Mouse (Mus musculus) heart, postnatal 4 days (tissue): ENCODE results near the gene Nphp1. TPM values are rescaled to one million over a fixed set of nuclear protein-coding genes. Genes with fewer than 3 reads are reported as not detected.

Experiments
- DNase-seq: peaks from one replicate; pipeline ENCODE4 v3.0.0; 2021
- total RNA-seq, 2 experiments: library from RNA; stranded (reverse); gene quantifications; 2 replicates each; pipeline ENCODE4 v1.2.3; 2021

The Nphp1 gene
- total RNA-seq, result 10 to 100 TPM; 13.9 to 14.2 TPM

DNA sequence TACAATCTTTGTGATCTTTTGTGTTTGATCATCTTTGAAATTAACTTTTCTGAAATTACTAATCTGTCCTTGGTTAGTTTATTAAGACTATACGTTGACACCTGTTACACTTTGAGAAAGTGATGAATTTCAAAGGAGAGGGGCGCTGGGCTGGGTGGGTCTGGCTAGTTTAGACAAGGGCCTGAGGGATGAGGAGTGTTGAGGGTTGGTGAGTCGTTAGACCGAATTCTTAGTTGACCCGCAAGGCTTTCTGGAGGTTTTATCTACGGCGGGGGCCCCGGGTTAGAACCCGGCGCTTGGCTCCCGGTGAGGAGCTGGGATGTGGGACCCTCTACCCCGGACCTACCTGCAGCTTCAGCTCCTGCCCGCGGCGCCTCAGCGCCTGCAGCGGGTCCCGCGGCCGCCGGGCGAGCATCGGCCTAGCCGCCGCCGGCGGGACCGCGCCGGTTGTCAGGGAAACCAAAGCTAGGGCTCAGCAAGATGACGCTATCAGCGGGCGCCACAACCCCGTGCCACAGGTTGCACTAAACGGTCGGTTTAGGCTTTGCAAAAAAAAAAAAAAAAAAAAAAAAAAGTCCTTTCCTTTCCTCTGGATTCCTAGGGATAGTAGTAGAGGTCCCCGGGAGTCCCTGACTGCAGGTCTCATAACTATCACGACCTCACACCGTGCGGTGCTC lies at the start of gene Nphp1:
Nphp1 (minus strand) TSS at position 458 of the 677 bp plus-strand sequence.
- peak; percentile 84 for DNase-seq

DNA sequence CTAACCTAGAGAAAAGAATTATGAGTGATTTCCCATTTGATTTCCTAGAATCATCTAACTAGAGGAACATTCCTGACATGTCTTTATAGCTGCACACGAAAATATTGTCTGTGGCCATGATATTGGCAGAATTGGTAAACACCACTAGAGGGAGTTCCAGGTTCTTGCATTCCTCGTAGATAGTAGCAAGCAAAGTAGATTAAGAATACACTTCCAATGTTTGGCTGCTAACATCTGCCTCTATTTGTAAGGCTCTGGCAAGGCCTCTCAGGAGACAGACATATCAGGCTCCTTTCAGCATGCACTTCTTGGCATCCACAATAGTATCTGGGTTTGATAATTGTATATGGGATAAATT lies 44.1 kb upstream of the Nphp1 start:
- no peak for DNase-seq

- DNase-seq, result no peak
These were observed 43.6 kb upstream of the Nphp1 start for GRCm38 (mm10) chr2:127832103-127832832.

DNA sequence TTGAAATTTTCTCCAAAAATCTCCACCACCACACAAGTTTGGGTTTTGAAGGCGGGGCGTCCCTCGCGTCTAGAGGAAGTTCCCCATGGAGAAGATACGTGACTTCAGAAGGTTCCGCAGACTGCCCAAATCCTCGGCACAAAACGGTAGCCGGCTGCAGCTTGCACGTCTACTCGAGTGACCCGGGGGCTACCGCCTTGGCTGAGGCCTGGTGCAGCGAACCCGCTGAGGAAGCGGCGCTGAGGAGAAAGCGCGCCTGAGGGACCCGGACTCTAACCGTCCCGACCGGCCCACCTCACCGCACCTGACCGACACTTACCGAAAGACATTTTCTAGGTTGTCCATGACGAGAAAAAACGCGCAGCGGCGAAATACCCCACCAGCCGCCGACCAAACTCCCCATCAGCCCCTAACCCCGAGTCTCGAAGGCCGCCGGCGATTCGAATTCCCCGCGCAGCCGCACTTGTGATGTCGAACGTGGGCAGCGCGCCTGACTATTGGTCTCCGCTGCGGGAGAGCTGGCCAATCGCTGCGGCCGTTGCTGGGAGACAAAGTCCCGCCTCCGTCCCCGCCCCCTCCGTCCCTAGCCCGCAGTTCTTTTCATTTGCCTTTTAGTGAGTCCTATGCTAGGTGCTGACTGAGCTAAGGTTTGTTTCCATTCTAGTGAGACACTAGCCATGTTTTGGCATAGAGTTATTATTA lies 42.9 kb upstream of the Nphp1 start, which contains the start of gene Bub1:
Bub1 (minus strand) TSS at position 465 of the 702 bp plus-strand sequence.
- DNase-seq, result peak; percentile 96

DNA sequence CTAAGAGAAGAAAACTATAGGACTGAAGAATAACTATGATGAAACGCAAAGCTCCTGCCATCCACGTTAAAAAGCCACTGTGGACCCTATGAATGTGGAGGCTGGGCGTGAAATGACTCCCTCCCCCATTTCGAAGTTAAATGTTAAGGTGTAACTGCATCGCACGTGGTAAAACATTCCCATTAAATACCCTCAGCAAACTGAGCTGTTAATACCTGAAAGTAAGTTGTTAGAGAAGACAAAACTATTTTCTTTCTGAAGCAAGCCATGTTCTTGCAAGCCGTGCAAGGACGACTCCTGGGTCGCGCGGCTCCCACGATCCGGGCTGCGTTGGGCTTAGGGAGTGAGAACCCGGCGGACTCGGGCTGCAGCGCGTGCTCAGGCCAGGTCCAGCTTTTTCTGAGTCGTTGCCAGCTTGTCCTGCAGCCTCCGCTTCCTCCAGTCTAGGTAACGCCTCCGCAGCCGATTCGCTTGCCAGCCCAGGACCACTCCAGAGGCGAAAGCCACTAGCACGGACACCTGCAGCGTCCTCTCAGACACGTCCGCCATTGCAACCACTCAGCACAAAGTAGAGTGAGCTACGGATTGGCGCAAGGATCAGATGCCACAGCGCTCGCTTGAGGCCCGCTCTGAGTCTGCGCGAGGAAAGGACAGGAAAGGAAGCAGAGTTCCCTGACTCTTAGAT lies 3.4 kb upstream of the Nphp1 start, which contains the start of gene Mtln:
Mtln (minus strand) TSS at position 570 of the 685 bp plus-strand sequence.
- DNase-seq, result peak; percentile 86

- DNase-seq, result no peak
These were observed 1.1 kb upstream of the Nphp1 start for GRCm38 (mm10) chr2:127789651-127790270.

- DNase-seq, result no peak
These were observed 441 bp upstream of the Nphp1 start for GRCm38 (mm10) chr2:127789138-127789537.

- DNase-seq, result no peak
These were observed 1.5 kb downstream of the Nphp1 start for GRCm38 (mm10) chr2:127787226-127787625.

DNA sequence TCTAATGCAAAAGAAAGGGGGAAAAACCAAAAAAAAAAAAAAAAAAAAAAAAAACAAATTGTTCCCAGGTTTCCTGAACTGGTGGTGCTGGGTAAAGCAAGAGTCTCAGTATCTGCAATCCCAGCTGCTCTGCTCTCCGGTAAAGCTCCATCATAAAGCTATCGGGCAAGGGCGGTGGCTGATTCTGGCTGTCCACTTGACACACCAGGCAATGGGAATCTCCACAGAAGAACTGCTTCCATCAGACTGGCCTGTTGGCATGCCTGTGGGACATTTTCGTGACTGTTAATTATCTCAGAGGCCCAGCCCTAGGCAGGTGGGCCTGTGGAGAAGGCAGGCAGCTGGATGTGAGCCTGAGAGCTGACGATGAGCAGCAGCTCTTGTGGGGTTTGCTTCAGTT lies 10.2 kb downstream of the Nphp1 start:
- no peak for DNase-seq

DNA sequence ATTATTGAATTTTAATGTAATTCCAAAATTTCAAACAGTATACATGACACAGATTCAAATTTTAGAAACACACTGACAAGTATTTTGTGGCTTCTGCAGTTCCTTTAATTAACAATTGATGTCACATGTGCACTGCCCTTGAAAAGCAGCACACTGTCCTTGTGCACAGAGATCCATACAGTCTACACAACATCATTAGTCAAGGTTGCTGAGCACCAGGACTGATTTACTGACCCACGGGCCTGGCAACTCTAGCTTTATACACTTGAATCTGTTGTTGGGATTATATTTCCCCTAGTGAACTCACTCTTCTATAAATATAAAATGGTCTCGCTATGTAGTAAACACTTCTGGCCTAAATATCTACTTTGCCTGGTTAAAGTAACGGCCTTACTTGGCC lies 13.7 kb downstream of the Nphp1 start:
- DNase-seq, result no peak

- no peak for DNase-seq
These were observed 14.1 kb downstream of the Nphp1 start for GRCm38 (mm10) chr2:127774578-127774941.

- no peak for DNase-seq
These were observed 14.6 kb downstream of the Nphp1 start for GRCm38 (mm10) chr2:127773938-127774577.

GRCm38 (mm10) chr2:127761587-127761986 lies 27.1 kb downstream of the Nphp1 start:
- no peak for DNase-seq

DNA sequence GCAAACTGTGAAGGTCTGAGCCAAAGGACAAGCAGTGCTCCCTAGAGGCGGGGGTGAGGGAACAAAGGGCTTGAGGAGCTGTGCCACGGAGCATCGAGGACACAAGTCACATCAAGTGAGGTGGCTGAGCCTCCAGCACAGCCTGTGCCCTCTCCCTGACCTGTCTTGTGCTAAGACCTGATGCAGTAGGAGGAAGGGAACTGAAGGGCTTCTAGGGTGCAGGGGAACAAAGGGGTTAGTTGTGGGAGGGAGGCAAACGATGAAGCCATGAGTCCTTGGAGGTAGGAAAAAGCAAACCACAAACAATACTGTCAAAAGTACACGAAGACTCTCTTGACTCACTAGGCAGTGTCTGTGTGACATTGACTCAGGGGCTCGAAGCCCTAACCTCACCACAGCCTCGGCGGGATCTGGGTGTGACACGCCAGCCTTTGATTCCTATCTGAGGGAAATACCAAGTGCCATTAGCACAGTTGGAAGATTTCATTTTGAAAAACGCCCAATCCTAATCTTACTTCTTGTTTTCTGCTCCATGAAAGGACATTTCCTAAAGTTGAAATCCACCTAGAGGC lies 28.2 kb downstream of the Nphp1 start:
- no peak for DNase-seq

DNA sequence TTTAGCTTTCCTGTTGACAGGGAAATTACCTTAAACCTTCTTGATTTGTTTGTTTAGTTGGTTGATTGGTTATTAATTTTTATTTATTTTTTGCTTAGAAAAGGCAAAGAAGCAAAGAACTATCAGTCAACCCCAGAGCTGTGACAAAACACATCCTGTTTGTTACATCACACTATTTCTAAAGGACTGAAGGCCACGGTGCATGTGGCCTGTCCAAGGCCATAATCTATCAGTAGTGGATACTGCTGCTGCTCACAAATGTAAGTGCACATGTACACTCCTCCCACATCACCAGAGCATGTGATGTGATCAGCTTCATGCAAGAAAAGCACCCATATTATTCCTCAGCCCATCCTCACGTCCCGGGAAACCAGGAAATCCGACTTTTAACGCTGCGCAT lies 28.7 kb downstream of the Nphp1 start:
- DNase-seq, result no peak

DNA sequence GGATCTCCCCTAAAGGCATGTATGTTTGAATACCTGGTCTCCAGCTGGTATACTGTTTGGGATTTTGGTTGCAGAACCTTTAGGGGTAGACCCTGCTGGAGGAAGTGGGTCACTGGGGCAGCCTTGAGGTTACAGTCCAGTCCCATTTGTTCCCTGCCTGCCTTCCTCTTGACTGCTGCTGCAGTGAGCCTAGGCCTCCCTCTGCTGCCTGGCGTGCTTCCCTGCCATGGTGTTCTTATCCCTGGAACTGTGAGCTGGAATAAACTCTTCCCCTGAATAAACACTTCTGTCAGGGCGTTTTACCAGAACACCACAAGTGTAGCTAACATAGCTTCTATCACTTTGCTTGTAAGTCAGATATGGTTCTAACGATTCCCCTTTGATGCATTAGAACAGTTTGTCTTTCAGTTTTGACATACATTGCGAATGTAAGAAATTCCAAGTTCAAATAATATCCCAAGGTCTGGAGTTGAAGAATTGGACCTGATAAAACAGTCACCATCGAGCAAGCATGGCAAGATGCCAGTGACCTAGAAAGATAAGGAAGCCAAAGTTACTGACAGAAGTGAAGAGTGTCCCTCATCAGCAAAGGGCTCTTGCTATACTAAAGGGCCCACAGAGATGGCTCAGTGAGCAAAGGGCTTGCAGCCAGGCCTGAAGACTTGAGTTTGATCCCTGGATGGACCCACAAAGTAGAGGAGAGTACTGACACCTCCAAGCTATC lies 29.4 kb downstream of the Nphp1 start:
- peak; percentile 35 for DNase-seq

DNA sequence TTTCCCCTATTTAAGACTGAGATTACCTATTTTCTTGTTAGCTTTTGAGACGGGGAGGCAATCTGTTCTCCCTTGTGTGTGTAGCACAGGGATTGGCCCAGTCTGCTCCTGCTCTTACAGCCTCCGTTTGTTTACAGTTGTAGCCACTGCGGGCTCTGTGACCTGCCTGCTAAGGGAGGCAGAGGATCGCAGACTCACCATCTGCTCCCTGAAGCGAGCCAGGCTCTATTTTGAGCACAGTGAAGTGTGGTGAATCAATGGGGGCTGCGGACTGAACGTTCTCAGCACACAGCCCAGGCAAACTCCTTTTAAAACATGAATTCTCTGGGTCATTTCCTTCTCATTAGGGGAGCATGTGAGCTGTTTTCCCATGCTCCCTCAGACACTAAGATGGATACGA lies 31.5 kb downstream of the Nphp1 start:
- peak; percentile 32 for DNase-seq

DNA sequence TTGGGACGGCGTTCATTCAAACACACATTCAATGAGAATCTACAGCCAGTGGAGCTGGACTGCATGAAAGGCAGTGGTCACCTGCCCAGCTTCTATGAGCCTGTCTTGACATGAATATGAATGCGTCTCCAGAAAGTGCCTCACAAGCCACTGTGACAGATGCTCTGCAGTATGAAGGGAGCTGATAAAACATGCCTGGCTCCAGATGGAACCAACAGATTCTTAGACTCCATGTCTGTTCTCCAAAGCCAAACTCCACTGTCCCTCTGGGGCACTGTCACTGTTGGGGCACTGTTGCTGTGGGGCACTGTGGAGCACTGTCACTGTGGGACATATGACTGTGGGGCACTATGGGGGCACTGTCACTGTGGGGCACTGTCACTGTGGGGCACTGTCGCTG lies 34.6 kb downstream of the Nphp1 start:
- no peak for DNase-seq

- DNase-seq, result no peak
These were observed 36.7 kb downstream of the Nphp1 start for GRCm38 (mm10) chr2:127751849-127752610.

DNA sequence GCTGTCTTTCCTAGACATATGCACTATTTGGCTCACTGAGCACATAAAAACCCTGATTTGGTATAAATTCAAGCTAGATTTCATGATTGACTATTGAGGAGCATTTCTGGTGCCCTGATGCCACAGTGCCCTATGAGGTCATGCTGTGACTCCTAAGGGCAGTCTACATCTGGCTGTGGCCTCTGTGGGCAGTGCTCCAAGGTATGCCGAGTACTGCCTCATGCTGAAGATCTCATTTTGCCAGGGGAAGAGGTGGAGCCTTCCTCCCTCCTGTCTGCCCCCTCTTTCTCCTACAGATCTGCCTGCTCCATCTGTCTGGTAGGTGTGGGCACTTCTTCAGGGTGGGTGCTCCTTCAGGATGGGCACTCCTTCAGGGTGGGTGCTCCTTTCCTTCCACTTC lies 39.3 kb downstream of the Nphp1 start:
- DNase-seq, result no peak
